In the genomic region with DNA sequence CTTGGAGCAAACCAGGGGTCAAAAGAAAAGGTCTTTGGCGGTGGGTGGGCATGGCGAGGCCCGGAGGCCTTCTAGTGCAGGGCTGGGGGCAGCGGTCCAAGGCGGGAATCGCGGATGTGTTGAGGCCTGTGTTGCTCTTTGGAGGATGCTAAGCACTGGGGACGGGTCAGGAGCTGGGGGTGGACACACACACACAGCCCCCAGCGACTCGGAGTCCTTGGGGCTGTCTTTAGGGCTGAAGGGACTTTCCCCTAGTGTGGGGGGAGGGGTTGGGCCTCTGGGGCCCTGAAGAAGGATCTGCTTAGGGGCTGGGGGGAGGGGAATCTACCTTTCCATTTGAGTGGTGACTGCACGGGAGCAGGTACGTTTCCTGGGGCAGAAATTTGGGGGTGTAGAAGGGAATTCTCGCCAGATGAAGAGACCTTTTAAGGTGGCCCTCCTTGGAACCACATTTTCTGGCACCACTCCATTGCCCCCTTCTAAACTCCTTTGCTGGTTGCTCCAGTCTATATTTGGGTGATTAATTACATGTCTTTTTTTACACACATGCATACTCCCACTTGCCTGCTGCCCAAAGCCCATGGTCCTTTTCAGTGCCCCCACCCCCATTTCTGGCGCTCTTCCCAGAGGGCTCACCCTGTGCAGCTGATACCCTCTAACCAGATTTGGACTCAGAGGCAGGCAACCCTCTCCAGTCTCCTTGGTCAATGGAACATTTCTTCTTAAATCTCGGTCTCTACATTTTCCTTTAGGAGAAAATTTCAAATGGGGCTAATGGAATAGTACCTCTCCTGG, we compare ENCODE assay signal across 8 mouse cellular contexts. TPM values are rescaled to one million over a fixed set of nuclear protein-coding genes. Genes with fewer than 3 reads are reported as not detected.
A peak's percentile ranks its signal among the peaks of the same experiment; 100 is the strongest.
DNase-seq lines count a peak whose midpoint lies in the region; ATAC-seq and TF ChIP-seq lines count a peak whose summit lies in the region.

No protein-coding gene starts in this region.

- peak overlapping the region; percentile 75 for H3K9ac ChIP-seq in forebrain, embryonic 13.5 days
- H3K9ac ChIP-seq in lung, postnatal 0 days (replicated peaks; ENCODE audit: low read depth), result peak overlapping the region; percentile 52
- peak overlapping the region; percentile 57 for H3K9ac ChIP-seq in stomach, embryonic 14.5 days (replicated peaks; ENCODE audit: low read depth, low read length)

- H3K9me3 ChIP-seq in forebrain, embryonic 13.5 days (replicated peaks), result no peaks in the 10 kb centered on the region
- no peaks in the 10 kb centered on the region for H3K9me3 ChIP-seq in lung, postnatal 0 days (ENCODE audit: low read length)
- no peaks in the 10 kb centered on the region for H3K9me3 ChIP-seq in stomach, embryonic 14.5 days (ENCODE audit: control insufficient read depth, low read depth, low read length)

- no peaks in the 10 kb centered on the region for H3K27me3 ChIP-seq in forebrain, embryonic 13.5 days
- no peaks in the 10 kb centered on the region for H3K27me3 ChIP-seq in lung, postnatal 0 days (replicated peaks; ENCODE audit: insufficient read depth, low read length)
- no peaks in the 10 kb centered on the region for H3K27me3 ChIP-seq in stomach, embryonic 14.5 days (ENCODE audit: control insufficient read depth, insufficient read depth, low read length)

- peak overlapping the region; percentile 65 for H3K4me2 ChIP-seq in forebrain, embryonic 13.5 days
- H3K4me2 ChIP-seq in lung, postnatal 0 days (replicated peaks; ENCODE audit: low read depth, low read length), result peak overlapping the region; percentile 53
- H3K4me2 ChIP-seq in stomach, embryonic 14.5 days (replicated peaks; ENCODE audit: low read depth, low read length), result peak overlapping the region; percentile 44

- 0 out of 2 replicates have a peak overlapping the region, but pooled peaks have one; percentile 40 for H3K27ac ChIP-seq in forebrain, embryonic 13.5 days
- H3K27ac ChIP-seq in lung, postnatal 0 days (ENCODE audit: low read length), result peak overlapping the region; percentile 72
- peak overlapping the region; percentile 67; the same call in 1 of the 2 replicates for H3K27ac ChIP-seq in stomach, embryonic 14.5 days (ENCODE audit: low read length)

- ATAC-seq in forebrain, embryonic 13.5 days, result peak; percentile 69
- ATAC-seq in inflammation-experienced regulatory T-cells, adult 6 months, result peak; percentile 44
- peak; percentile 23 for ATAC-seq in lung, postnatal 0 days
- peak; percentile 53 for ATAC-seq in stomach, embryonic 14.5 days (ENCODE audit: insufficient number of reproducible peaks, insufficient read depth, low FRiP score, low read depth)

- TF ChIP-seq EP300 in lung, postnatal 0 days (IDR thresholded peaks at IDR 0.05), result no peak

- 25% methylated on average over 15 of the region's 15 CpGs for whole genome bisulfite sequencing in forebrain, embryonic 13.5 days
- 14% methylated on average over 14 of the region's 15 CpGs for WGBS in lung, postnatal 0 days
- 17% methylated on average over 15 of the region's 15 CpGs for WGBS in stomach, embryonic 14.5 days

- no peaks in the 10 kb centered on the region for H3K36me3 ChIP-seq in forebrain, embryonic 13.5 days (ENCODE audit: poor library complexity, severe bottlenecking)
- H3K36me3 ChIP-seq in lung, postnatal 0 days (ENCODE audit: insufficient read depth, low read length), result no peaks in the 10 kb centered on the region
- H3K36me3 ChIP-seq in stomach, embryonic 14.5 days (ENCODE audit: control insufficient read depth, insufficient read depth, low read length), result no peaks in the 10 kb centered on the region; the same call in 1 of the 2 replicates

- TF ChIP-seq CTCF in lung, postnatal 0 days (IDR thresholded peaks at IDR 0.05), result no peak

- DNase-seq in right cerebral cortex, postnatal 10 days (ENCODE audit: low spot score in 2 of 2), result peak; percentile 29 to 38
- no peak for DNase-seq in right cerebral cortex, postnatal 25 days
- DNase-seq in adipocyte (ENCODE audit: low spot score), result peak; percentile 8
- DNase-seq in lung, postnatal 0 days (ENCODE audit: low spot score), result peak; percentile 13
- DNase-seq in Muller cell, postnatal 12 days (ENCODE audit: inconsistent ontology term), result no peak

- peak overlapping the region; percentile 58 for H3K4me3 ChIP-seq in forebrain, embryonic 13.5 days
- peak overlapping the region; percentile 50 for H3K4me3 ChIP-seq in lung, postnatal 0 days (ENCODE audit: low read depth, low read length)
- H3K4me3 ChIP-seq in stomach, embryonic 14.5 days (ENCODE audit: low read depth, low read length), result peak overlapping the region; percentile 59

- H3K4me1 ChIP-seq in forebrain, embryonic 13.5 days, result peaks cover 16% of the 10 kb centered on the region
- no peaks in the 10 kb centered on the region for H3K4me1 ChIP-seq in lung, postnatal 0 days (ENCODE audit: insufficient read depth, low read depth, low read length)
- H3K4me1 ChIP-seq in stomach, embryonic 14.5 days (ENCODE audit: control insufficient read depth, insufficient read depth, low read length), result no peaks in the 10 kb centered on the region

RNA-seq across cellular contexts. Expression of a gene that starts 0.7 kb away (rescaled TPM):
- polyA plus RNA-seq in forebrain, embryonic 13.5 days (2015; fragmentation: Nextera tagmentation; extraction: Ambion mirVana), result 10.6 and 12.7 TPM in 2 replicates
- polyA plus RNA-seq in inflammation-experienced regulatory T-cells, adult 6 months (2017; shearing (Covaris generic)), result 10 to 100 TPM in 2 of 3 experiments, 1 to 10 TPM in 1; 7.6 to 14.7 (median 13.3) TPM
- polyA plus RNA-seq in lung, postnatal 0 days (2015; fragmentation: Nextera tagmentation; extraction: Ambion mirVana), result 3.6 and 4.3 TPM in 2 replicates
- polyA plus RNA-seq in stomach, embryonic 14.5 days (2014; fragmentation: Nextera tagmentation; extraction: Ambion mirVana), result 17.4 and 21.2 TPM in 2 replicates

RNA-seq across cellular contexts. Expression of a gene that starts 6.5 kb away (rescaled TPM):
- polyA plus RNA-seq in forebrain, embryonic 13.5 days (2015; fragmentation: Nextera tagmentation; extraction: Ambion mirVana), result not detected in 2 replicates
- polyA plus RNA-seq in inflammation-experienced regulatory T-cells, adult 6 months (2017; shearing (Covaris generic)), result not detected
- not detected in 2 replicates for polyA plus RNA-seq in lung, postnatal 0 days (2015; fragmentation: Nextera tagmentation; extraction: Ambion mirVana)
- polyA plus RNA-seq in stomach, embryonic 14.5 days (2014; fragmentation: Nextera tagmentation; extraction: Ambion mirVana), result not detected in 2 replicates

RNA-seq across cellular contexts. Expression of a gene that starts 50.4 kb away (rescaled TPM):
- polyA plus RNA-seq in forebrain, embryonic 13.5 days (2015; fragmentation: Nextera tagmentation; extraction: Ambion mirVana), result not detected in 2 replicates
- polyA plus RNA-seq in inflammation-experienced regulatory T-cells, adult 6 months (2017; shearing (Covaris generic)), result under 1 TPM in 1 of 3 experiments, not detected in 2; 0.43 TPM
- polyA plus RNA-seq in lung, postnatal 0 days (2015; fragmentation: Nextera tagmentation; extraction: Ambion mirVana), result not detected in 2 replicates
- 0.16 TPM in 1 of 2 replicates, not detected in the other for polyA plus RNA-seq in stomach, embryonic 14.5 days (2014; fragmentation: Nextera tagmentation; extraction: Ambion mirVana)

RNA-seq across cellular contexts. Expression of a gene that starts 50.4 kb away (rescaled TPM):
- not detected in 2 replicates for polyA plus RNA-seq in forebrain, embryonic 13.5 days (2015; fragmentation: Nextera tagmentation; extraction: Ambion mirVana)
- under 1 TPM in 1 of 3 experiments, not detected in 2; 0.53 TPM for polyA plus RNA-seq in inflammation-experienced regulatory T-cells, adult 6 months (2017; shearing (Covaris generic))
- polyA plus RNA-seq in lung, postnatal 0 days (2015; fragmentation: Nextera tagmentation; extraction: Ambion mirVana), result not detected in 2 replicates
- polyA plus RNA-seq in stomach, embryonic 14.5 days (2014; fragmentation: Nextera tagmentation; extraction: Ambion mirVana), result not detected in 2 replicates

RNA-seq across cellular contexts. Expression of a gene that starts 55.4 kb away (rescaled TPM):
- polyA plus RNA-seq in forebrain, embryonic 13.5 days (2015; fragmentation: Nextera tagmentation; extraction: Ambion mirVana), result not detected in 2 replicates
- polyA plus RNA-seq in inflammation-experienced regulatory T-cells, adult 6 months (2017; shearing (Covaris generic)), result not detected
- polyA plus RNA-seq in lung, postnatal 0 days (2015; fragmentation: Nextera tagmentation; extraction: Ambion mirVana), result not detected in 2 replicates
- not detected in 2 replicates for polyA plus RNA-seq in stomach, embryonic 14.5 days (2014; fragmentation: Nextera tagmentation; extraction: Ambion mirVana)

Comparison
In these comparisons a context has a peak if more than half of its experiments do, and no peak if none do; other contexts are left out.
1. DNase-seq: peak in right cerebral cortex, postnatal 10 days (2 of 2), adipocyte (single experiment) and lung, postnatal 0 days (single experiment); none in right cerebral cortex, postnatal 25 days (single experiment) and Muller cell, postnatal 12 days (single experiment).
2. Peak in every context shown above with its lines, with median percentiles within 50 percentile points of each other: ATAC-seq, H3K27ac ChIP-seq, H3K4me2 ChIP-seq, H3K4me3 ChIP-seq and H3K9ac ChIP-seq.